Mouse (Mus musculus) thymus, postnatal 10 days (tissue): ENCODE data around the gene Abca12.

Experiments used
- DNase-seq, 2 experiments: peaks; one replicate each; pipeline ENCODE4 v3.0.0; 2021; ENCODE audit warnings: low spot score in 2 of 2

Gene Abca12

DNA sequence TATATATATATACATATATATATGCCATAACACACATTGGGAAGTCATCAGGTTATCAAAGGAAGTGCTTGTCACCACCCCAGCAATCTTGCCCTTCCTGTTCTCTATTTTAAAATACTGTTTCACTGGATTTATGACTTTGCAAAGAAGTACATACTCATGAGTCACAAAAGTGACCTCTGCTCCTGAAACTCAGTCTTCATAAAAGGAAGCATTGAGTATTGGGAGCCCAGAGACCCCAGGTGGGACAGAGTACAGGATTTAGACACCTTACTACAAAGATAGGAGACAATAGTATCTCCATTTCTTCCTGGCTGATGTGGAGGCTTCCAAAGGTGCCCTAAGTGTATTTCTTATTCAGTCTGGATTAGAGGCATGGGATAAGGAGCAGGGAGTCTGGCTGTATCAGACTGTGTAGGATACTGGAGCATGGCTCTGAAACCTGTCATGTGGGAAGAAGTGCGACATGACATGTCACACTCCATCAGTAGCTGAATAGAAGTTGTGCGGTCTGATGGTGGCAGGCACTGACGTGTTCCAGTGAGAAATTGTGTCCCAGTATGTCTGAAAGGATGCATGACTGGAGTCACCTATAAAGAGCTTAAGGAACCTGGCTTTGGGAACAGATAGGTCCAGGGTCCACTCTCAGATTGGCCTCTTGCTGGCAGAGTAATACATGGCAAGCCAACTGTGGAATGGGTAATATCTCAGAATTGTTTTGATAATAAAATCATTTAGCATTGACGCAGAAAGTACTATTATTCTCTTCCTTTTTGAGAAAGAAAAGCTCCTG, 76.0 kb downstream of the Abca12 start:
- no peak for DNase-seq

GRCm38 (mm10) chr1:71330349-71330748, 84.4 kb downstream of the Abca12 start:
- DNase-seq, result no peak

GRCm38 (mm10) chr1:71312171-71312570, 102.5 kb downstream of the Abca12 start:
- no peak for DNase-seq

DNA sequence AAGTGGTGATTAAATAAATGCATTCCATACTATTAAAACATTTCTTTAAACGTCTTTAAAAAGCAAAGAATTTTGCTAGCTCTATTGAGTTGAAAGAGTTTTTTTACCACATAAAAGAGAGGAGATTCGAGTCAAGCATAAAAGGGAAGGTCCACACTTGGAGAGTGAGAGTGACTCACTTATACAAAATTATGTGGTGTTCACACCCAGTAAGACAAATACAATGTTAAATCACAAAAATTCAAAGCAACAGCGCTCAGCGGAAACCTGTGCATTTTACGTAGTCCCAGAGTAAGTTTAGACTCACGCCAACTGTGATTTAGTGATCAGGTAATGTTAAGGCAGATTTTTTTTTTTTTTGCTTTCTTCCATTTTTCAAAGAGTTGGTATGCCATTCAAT, 104.1 kb downstream of the Abca12 start:
- no peak for DNase-seq

GRCm38 (mm10) chr1:71307362-71307761, 107.3 kb downstream of the Abca12 start:
- no peak for DNase-seq

- no peak for DNase-seq
Measured at GRCm38 (mm10) chr1:71306196-71306595, 108.5 kb downstream of the Abca12 start.

DNA sequence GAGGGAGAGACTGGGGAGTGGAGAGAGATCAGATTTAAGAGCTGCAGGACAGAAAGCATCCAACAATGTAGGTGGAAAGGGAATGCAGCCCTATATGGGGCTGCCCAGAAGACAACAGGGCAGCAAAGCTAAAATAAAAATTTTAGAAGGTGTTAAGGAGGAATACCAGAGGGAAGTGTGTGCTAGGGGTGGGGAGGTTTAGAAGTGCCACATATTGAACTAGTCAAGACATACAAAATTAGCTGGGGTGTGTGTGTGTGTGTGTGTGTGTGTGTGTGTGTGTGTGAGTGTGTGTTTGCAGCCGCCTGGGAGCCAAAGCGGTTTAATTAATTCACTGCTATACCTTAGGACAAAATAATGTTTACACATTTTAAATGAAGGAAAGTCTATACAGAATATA, 110.1 kb downstream of the Abca12 start:
- DNase-seq, result no peak

GRCm38 (mm10) chr1:71297021-71297420, 117.7 kb downstream of the Abca12 start:
- no peak for DNase-seq

- no peak for DNase-seq
Measured at GRCm38 (mm10) chr1:71296585-71296984, 118.1 kb downstream of the Abca12 start.

DNA sequence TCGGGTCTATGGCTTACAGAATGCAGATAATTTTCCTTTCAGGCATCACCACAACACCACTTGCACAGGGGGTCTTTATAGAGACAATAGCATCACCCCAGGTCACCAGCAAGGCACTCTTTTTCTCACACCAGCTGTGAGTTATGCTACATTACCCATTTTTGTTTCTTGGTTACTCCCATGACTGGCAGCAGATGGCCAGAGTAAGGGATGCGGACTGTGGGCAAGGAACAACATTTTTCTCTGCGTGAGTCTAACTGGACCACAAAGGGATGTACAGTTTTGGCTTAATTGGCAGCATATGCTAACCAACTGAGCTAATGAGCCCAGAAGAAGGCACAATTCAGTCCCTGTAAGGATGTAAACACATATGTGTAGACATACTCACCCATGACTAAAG, 122.8 kb downstream of the Abca12 start:
- DNase-seq, result no peak

DNA sequence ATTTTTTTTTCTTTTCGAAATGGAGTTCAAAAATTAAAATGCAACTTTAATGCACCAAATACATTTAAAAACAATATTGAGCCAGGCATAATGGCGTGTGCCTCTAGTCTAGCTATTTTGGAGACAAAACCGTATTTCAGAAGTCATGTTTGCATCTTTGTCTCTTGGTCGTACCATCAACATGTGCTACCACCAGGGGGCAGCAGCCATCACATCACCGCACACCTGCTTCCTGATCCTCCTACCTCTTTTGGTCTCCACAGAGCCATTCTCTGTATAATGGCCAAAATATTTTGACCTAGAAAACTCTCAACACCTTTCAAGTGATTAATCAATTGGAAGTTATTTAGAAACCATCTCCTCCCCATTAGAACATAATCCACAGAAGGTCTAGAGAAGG, 125.2 kb downstream of the Abca12 start:
- DNase-seq, result peak in 1 of 2 experiments; percentile 52

DNA sequence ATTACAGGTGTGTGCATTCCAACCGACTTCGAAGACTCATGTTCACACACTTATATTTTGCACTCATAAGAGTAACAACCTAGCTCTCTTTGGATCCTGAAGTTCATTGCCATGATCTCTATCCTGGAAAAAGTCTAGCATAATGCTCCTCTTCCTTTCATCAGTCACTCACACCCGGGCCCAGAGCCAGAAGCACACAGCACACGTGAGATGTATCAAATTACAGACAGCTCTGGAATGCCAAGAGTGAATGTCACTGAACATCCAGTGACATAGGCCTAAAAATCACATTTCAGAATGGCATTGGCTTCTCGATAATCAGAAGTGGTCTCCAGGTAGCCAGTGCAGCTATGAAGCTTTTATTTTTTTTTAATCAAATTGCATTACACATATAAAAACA, 137.8 kb downstream of the Abca12 start:
- no peak for DNase-seq

GRCm38 (mm10) chr1:71272550-71272949, 142.2 kb downstream of the Abca12 start:
- no peak for DNase-seq

DNA sequence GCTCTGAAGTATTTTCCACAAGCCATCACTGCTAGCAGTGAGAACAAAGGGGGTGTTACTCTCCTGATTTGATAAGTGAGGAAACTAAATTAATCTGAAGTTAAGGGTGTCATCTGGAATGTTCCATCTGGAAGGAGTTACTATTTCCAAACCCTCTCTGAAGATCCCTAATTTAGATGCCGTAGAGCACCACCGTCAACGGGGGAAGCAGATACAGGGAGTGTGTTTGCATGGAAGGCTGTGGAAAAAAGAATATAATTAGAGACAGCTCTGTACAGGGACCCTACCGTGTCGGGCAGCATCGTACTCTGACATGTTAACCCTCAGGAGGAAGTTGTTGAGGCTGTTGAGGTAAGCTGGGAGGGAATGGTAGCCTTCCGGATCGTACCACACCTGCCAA, 142.6 kb downstream of the Abca12 start:
- no peak for DNase-seq

- no peak for DNase-seq
Measured at GRCm38 (mm10) chr1:71270083-71270482, 144.6 kb downstream of the Abca12 start.

DNA sequence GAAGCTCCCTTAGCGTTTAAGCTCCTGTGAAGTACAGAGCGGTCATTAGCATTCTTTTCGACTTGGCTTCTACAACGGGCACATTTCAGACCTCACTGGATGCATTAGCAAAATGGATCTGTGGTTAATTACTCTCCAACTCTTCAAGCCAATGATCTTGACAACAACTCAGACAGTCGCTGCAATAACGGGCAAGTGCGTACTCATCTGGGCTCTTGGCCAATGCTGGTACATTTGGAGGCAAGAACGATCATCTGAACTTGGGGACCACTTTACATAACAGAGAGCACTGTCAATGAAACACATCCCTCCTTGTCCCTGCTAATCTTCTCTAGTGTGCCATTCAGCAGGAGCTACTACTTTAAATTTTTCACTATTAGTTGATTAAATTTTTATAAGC, 148.1 kb downstream of the Abca12 start:
- DNase-seq, result no peak

DNA sequence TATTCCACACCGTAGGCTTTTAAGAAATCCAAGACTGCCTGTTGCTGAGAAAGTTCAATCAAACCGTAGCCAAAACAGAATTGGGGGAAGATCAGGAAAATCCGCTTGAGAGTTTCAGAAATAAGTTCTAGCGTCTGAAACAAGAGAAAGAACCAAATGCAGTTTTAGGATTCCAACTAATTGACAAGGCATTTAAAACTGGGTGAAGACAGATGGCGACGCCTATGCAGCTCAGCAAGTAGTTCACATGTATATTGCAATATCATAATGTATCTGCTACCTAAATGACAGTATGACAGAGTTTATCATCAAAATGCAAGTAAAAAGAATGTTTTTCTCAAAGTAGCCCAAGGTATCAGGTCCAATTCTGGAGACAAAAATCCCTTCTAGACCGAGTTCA, 151.2 kb downstream of the Abca12 start:
- DNase-seq, result no peak

GRCm38 (mm10) chr1:71244647-71245046, 170.1 kb downstream of the Abca12 start:
- no peak for DNase-seq

- no peak for DNase-seq
Measured at GRCm38 (mm10) chr1:71241396-71241795, 173.3 kb downstream of the Abca12 start.

GRCm38 (mm10) chr1:71239586-71239985, 175.1 kb downstream of the Abca12 start:
- no peak for DNase-seq

- DNase-seq, result no peak
Measured at GRCm38 (mm10) chr1:71235335-71235734, 179.4 kb downstream of the Abca12 start.

DNA sequence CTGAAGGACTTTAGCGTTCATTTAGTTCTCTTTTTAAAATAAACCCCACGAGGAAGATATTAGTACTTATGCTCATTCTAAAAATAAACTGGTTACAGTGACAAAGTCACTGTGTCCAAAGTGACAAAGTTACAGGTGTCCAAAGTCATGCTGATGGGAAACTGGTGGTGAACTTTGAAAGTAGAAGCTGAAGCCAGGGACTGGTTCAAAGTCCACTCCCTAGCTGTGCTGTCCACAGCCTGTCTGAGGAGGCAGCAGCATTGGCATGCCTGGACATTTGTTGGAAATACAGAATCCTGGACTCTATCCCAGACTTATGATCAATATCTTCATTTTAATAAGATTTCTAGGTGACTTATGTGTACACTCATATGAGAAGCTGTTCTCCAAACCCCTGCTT, 183.5 kb downstream of the Abca12 start:
- no peak for DNase-seq

DNA sequence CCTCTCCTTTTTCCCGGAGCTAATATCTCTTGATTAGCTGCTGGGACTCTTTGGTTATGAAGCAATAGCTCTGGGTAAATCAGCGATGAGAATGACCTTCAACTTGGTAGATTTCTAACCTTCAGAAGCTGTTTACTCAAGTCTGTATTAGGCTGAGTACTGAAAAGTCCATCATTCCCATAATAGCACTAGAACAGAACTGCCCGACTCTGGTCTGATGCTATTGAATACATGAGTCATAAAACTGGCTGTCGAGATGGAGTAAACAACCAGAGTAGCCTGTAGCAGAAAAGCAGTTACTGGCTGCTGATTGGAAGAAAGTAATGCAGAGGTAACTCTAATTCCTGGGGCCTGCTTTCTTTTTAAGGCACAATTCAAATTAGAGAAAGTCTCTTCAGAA, 211.1 kb downstream of the Abca12 start:
- no peak for DNase-seq

DNA sequence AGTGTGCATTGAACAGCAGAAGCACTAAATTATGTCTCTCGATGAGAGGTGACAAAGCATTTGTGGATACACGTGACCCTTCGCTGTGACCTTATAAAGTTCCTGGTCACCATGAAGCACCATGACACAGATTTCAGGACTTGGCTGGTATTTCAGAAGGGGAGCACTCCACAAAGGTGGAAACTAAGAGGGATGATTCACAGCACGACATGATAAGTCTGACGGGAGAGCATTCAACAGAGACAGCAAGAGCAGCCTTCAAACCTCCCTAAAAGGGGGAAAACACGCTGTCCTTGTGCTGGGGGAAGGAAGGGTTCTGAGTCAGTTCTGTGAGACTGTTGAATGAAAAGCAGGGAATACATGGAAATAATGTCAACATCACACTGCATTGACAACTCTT, 218.5 kb downstream of the Abca12 start:
- DNase-seq, result no peak
